Mouse (Mus musculus): ENCODE measurements around the gene Tnr. TPM values are rescaled to one million over a fixed set of nuclear protein-coding genes. Genes with fewer than 3 reads are reported as not detected.

The Tnr gene
- polyA plus RNA-seq, 1 experiment from 2014 or later = 0.09 TPM

GRCm38 (mm10) chr1:159979096-159979495 is 455.5 kb downstream of the Tnr start:
- H3K27me3 ChIP-seq (ENCODE audit: control insufficient read depth, insufficient read depth, low read depth, low read length) = no peaks in the 10 kb centered on the region
- 87% methylated on average over 2 of the region's 2 CpGs for WGBS
- no peaks in the 10 kb centered on the region; the same call in 1 of the 2 replicates for H3K9me3 ChIP-seq (ENCODE audit: control insufficient read depth, low read length)
- ATAC-seq (ENCODE audit: low read depth) = no peak
- H3K4me1 ChIP-seq (replicated peaks; ENCODE audit: control insufficient read depth, insufficient read depth, low read length) = no peaks in the 10 kb centered on the region
- H3K36me3 ChIP-seq (ENCODE audit: control insufficient read depth, insufficient read depth, low read length) = no peaks in the 10 kb centered on the region
- H3K27ac ChIP-seq (ENCODE audit: low read length) = no peak overlapping the region
- no peak overlapping the region for H3K4me2 ChIP-seq (ENCODE audit: low read depth, low read length)
- no peak overlapping the region for H3K9ac ChIP-seq (ENCODE audit: low read length)
- no peak overlapping the region for H3K4me3 ChIP-seq (ENCODE audit: low read length)

GRCm38 (mm10) chr1:159980355-159980754 is 456.8 kb downstream of the Tnr start:
- H3K27me3 ChIP-seq (ENCODE audit: control insufficient read depth, insufficient read depth, low read depth, low read length) = no peaks in the 10 kb centered on the region
- H3K4me3 ChIP-seq (ENCODE audit: low read length) = no peak overlapping the region
- H3K9ac ChIP-seq (ENCODE audit: low read length) = no peak overlapping the region
- no peaks in the 10 kb centered on the region; the same call in 1 of the 2 replicates for H3K9me3 ChIP-seq (ENCODE audit: control insufficient read depth, low read length)
- H3K36me3 ChIP-seq (ENCODE audit: control insufficient read depth, insufficient read depth, low read length) = no peaks in the 10 kb centered on the region
- H3K27ac ChIP-seq (ENCODE audit: low read length) = no peak overlapping the region
- no peak for ATAC-seq (ENCODE audit: low read depth)
- H3K4me2 ChIP-seq (ENCODE audit: low read depth, low read length) = no peak overlapping the region
- no peaks in the 10 kb centered on the region for H3K4me1 ChIP-seq (replicated peaks; ENCODE audit: control insufficient read depth, insufficient read depth, low read length)
- 70% methylated on average over 1 of the region's 1 CpGs for WGBS

Measured in lung, embryonic 16.5 days (tissue).